Mouse (Mus musculus) embryo, embryonic 10 days (tissue): ENCODE measurements around the gene Ick.
A peak's percentile ranks its signal among the peaks of the same experiment; 100 is the strongest.
"Not testable (repeated sequence)": the region's sequence is repeated elsewhere in the genome, so short reads cannot be mapped to it uniquely, and the experiment has no call there.

Source experiments
- DNase-seq: peaks from one replicate; pipeline ENCODE4 v3.0.0-alpha.2; 2015; ENCODE audit warnings: low spot score

The Ick gene

DNA sequence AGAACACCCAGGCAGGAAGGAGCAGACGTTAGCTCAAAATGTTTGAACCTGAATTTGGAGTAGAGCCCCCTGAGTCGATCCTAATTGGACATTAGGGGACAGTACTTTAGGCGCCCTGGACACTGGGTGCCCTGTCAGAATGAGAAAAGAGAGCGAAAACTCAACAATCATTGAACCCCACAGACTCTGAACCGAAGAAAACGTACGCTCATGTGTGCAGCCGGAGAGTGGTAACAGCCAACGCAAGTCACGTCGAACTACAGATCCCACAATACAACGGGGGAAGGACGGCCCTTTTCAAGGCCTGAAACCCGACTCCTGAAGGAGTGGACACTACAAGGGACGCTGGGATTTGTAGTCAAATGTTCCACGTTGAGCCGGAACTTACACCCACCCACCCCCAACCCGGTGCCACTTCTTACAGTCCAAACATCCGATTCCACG, at the start of gene Ick, which contains the start of gene Fbxo9:
Gene Ick (plus strand): TSS at position 397 of the 444 bp plus-strand sequence.
Gene Fbxo9 (minus strand): TSS at position 270 of the 444 bp plus-strand sequence.
- peak; percentile 98 for DNase-seq

GRCm38 (mm10) chr9:78059525-78060120, 49.4 kb upstream of the Ick start:
- no peak for DNase-seq

GRCm38 (mm10) chr9:78062392-78062791, 46.6 kb upstream of the Ick start:
- no peak for DNase-seq

- peak; percentile 33 for DNase-seq
Observed at GRCm38 (mm10) chr9:78064121-78064520, 44.9 kb upstream of the Ick start.

DNA sequence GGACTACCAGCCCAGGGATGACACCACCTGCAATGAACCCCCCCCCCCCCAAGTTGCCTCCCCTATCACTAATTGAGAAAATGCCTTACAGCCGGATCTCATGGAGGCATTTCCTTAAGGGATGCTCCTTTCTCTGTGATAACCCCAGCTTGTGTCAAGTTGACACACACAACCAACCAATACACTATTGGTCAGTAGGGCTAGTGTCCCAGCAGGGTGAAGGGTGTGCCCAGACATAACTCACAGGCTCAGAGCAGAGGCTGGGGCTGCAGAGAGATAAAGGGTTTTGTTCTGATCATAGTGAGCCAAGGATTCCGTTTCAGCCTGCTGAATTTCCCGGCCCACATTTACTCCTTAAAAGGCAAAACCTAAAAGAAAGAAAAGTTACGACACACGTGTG, 38.5 kb upstream of the Ick start:
- no peak for DNase-seq

DNA sequence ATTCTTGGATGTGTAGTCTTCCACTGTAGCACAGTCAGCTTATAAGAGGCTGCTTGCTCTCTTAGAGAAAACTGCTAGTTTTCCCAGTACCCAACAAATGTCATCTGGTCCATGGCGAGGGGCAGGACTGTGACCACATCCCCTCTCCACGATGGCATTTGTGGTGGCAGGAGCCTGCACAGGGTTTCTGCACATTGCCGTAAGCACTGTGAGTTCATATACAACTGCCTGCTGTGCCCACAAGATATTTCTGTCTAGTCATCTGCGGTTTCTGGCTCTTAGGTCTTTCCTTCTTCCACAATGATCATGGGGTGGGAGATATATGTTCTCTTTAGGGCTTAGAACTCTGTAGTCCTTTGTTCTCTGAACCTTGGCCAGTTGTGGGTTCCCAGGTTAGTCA, 37.4 kb upstream of the Ick start:
- no peak for DNase-seq

DNA sequence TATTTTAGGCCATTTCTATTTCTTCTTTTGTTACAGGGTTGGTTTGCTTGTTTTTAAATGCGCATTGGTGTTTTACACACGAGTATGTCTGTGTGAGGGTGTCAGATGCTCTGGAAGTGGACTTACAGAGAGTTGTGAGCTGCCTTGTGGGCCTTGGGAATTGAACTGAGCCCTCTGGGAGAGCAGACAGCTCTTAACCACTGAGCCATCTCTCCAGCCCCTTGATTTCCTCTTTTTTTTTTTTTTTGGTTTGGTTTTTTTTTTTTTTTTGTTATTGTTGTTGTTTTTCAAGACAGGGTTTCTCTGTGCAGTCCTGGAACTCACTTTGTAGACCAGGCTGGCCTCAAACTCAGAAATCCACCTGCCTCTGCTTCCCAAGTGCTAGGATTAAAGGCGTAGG, 35.7 kb upstream of the Ick start:
- DNase-seq: not testable (repeated sequence)

DNA sequence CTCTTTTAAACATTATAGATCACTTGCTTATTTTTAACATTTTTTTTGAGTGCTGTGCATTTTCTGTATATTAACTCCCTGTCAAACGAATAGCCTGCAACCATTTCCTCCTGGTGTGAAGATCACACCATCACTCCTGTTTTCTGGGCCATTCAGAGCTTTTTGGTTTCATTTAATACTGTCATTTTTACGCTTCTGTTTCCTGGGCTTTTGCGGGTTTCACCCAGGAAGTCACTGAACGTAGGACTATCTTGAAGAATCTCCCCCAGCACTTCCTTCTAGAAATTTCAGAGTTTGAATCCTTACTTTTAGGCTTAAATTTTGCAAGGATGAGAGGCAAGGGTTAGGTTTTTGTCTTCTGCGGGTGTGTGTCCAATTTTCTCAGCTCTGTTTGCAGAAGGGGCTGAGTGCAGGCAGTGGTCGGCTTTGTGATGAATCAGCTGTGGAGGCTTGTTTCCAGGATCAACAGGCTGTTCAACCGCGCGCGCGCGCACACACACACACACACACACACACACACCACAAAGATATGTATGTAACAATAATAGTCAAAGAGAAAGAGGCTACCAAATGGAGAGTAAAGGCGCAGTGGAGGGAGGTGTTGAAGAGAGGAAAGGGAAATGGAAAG, 35.2 kb upstream of the Ick start:
- no peak for DNase-seq

DNA sequence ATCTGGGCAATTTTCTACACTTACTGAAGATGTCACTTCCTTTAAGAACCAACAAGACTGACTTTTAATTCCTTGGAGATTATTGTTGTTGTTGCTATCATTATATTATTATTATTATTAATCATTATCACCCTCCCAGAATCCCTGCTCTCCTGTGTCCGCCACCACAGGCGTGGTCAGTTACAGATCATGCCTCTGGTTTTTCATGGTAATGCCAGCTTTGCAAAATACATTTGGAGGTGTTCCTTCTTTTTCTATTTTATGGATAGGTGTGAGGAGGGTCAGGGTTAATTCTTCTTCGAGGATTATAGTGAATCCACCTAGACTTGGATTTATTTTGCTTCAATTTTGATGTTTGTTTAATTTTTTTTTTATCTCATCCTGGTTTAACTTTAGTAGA, 33.7 kb upstream of the Ick start:
- no peak for DNase-seq

DNA sequence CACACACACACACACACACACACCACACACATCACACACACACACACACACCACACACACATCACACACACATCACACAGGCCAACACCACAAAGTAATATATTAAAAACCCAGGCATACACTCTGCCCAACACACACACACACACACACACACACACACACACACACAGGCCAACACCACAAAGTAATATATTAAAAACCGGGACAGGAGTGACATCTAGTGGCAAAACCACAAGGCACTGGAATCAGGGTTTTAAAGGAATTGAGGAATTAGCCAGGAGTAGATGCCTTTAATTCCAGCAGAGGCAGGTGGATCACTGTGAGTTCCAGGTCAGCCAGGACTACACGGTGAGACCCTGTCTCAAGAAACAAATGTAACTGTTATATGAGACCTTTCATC, 30.8 kb upstream of the Ick start:
- no peak for DNase-seq

DNA sequence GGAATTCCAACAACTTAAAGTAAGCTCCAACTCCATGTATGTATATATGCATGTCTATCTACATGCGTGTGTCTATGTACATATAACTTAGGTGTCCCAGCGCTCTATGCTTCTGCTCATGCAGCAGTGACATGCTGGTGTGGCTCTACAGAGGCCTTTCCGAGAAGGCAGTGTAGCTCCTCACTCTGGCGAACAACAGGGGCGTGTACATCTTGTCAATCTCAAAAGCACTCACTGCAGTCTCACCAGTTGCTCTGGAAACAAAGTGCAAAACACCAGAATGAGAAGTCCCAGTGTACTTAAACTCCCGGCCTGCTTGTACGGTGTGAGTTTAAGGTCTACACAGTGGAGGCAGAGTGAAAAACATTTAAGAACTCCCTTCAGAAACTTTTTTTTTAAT, 27.2 kb upstream of the Ick start:
- no peak for DNase-seq

GRCm38 (mm10) chr9:78084341-78084740, 24.7 kb upstream of the Ick start:
- DNase-seq: no peak

DNA sequence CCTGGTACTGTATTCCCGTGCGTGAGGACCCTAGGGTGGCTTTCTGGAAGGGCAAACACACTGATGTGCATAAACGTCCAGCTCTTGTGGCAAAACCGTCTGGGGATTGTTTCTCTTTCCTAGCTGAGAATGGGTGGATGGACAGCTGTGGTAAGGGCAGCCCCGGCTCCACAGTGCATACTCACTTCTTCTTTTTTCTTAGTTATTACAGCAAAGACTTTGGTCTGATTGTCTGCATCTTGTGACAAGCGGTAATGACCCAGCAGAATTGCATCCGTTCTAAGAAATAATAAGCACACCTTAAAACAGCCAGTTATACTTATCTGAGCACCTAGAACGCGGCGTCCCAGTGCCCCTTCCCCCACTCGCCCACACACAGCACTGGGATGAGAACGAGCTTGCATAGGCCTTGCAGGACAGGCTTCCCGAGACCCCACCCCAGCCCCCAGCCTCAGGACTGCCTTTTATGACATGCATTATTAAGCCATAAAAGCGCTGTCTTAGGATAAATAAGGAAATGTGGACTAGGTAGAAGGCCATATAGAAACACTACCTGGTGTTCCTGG, 23.2 kb upstream of the Ick start:
- DNase-seq: no peak

DNA sequence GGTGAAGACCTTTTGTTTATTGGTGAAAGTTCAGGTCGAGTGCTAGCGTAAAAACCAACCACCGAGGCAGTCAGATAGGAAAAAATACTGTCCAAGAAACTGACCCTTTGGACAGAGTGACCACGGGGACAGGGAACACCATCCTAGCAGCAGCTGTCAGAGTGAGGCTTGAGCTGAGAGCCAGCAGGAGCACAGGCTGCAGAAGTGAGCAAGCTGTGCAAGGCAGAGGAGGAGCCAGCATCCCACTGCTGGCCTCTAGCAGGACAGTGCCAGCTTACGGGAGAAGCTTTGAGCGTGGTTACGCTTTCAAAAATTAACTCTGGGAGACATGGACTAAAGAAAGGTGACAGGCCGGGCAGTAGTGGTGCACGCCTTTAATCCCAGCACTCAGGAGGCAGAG, 21.2 kb upstream of the Ick start:
- DNase-seq: no peak

DNA sequence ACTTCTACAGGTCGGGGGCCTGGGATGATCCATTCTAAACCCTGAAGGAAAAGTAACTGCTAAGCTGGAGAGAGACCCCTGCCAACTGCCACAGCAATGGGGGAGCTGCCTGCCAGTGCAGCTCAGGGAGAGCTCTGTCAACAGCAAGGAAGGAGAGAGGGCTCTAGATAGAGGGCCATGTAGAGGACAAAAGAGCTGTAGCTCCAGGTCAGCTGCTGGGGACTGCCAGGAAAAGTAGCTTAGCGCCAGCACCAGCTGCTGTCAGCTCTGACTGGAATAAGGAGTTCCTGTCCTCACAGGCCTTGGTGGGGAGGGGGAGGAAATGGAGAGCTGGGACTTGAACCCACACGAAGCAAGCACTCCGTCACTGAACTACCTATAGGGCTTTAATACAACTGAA, 20.5 kb upstream of the Ick start:
- DNase-seq: no peak

DNA sequence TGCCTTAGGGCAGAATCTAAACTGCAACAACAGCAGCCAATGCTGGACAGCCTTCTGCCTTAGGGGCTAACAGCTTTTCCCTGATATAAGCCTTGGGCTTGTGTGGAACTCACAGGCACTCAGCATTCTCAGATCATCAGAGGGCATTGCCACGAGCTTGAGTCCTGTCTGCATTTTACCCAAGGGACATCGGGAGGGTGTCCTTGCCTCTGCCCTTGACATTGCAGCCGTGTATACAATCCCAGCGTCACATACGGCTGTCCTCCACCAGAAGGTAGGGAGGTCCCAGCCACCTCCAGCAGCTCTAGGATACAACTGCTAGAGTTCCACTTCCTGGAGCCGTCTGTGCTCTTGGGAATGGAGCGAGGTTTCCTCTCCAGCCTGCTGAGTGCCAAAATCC, 20.0 kb upstream of the Ick start:
- no peak for DNase-seq

- no peak for DNase-seq
Observed at GRCm38 (mm10) chr9:78089906-78090305, 19.1 kb upstream of the Ick start.

GRCm38 (mm10) chr9:78090596-78090995, 18.4 kb upstream of the Ick start:
- no peak for DNase-seq

DNA sequence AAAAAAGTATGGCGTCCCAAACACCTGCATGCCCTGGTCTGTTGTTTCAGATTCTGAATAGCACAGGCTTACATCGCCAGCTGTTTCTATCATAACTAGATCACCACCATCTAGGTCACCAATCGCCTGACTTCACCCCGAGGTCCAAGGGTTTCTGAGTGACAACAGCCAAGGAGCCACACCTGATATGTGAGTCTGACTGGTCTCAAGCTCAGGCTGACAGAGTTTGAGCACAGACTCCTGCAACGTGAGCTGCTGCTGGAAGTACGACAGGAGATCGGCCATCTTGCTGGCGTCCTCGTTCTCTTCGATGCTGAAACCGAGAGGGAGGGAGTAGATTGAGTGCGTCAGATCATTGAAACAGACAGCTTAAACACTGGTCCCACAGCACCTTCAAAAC, 13.3 kb upstream of the Ick start:
- no peak for DNase-seq

- DNase-seq: no peak
Observed at GRCm38 (mm10) chr9:78096376-78096775, 12.6 kb upstream of the Ick start.

DNA sequence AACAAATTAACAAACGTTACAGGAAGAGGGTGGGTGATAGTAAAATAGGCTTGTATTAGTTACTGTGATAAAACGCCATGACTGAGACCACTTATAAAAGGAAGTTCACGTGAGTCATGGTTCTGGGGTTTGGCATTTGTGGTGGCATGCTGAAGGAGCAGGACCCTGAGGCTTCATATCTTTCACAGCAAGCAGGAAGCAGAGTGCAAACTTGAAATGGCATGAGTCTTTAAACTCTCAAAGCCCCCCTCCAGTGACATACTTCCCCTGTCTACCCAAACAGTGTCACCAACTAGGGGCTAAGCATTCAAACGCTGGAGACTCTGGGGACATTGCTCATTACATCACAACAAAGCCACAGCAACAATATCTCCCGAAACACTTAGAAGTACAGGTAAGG, 8.0 kb upstream of the Ick start:
- DNase-seq: no peak

- no peak for DNase-seq
Observed at GRCm38 (mm10) chr9:78101431-78101830, 7.6 kb upstream of the Ick start.

DNA sequence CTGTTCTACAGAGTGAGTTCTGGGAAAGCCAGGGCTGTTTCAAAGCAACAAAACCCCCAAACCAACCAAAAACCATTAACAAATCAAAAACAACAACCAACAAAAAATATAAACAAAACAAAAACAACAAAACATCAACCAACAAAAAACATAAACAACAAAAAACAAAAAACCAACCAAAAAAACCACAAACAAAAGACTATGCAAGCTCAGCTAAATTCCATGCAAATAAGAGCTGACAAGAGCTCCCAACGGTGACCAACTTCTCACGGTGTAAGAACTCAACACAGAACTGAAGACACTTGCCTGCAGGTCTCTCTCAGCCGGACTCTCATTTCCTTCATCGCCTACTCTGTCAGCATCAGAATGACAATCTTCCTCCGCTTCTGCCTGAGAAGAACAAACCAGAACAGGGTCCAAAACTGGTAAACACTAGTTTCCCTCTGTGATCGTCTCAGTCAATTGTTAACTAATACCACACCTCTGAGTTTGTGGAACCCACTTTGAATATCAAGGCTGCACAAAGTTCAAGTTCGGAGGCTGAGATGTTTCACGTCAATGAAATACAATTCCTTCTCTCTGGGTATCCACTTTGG, 4.9 kb upstream of the Ick start:
- DNase-seq: no peak
